Mouse (Mus musculus) retina, adult 2 months (tissue): Measurements from ENCODE around the gene Ncoa5.

Experiments used
- DNase-seq: peaks from one replicate; pipeline ENCODE4 v3.0.0-alpha.2; 2012; ENCODE audit warnings: low read depth, low spot score

Ncoa5 gene

DNA sequence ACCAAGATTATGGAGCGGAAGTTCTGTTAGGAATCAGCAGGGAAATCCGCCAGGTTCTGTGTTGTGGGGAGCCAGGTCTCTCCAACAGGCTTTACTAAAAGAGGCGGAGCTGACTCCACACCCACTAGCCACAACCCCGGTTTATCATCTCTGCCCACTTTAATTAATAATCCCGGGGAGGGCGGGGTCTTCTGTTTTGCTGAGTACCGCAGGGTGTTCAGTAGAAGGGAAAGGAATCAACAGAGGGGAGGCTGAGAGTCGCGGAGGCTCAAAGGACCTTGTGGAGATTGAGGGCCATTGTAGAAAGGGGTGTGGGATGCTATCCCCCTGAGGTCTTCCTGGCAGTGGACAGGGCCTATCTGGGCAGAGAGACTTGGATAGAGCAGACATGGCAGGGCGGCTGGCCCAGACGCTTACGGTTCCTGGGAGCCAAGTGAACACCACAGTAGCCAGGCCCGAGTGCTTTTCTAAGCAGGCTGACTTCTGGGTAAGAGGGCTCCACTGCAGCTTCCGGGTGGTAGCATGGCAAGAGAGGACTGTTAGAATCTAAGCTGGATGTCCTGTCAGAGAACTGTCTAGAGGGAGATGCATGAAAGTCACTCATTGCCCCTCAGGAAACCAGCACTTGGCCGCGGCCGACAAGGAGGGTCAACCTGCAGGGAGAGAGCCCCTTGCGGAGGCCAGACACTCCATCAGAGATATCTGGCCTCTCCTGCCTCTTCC, 16.3 kb upstream of the Ncoa5 start:
- no peak for DNase-seq

DNA sequence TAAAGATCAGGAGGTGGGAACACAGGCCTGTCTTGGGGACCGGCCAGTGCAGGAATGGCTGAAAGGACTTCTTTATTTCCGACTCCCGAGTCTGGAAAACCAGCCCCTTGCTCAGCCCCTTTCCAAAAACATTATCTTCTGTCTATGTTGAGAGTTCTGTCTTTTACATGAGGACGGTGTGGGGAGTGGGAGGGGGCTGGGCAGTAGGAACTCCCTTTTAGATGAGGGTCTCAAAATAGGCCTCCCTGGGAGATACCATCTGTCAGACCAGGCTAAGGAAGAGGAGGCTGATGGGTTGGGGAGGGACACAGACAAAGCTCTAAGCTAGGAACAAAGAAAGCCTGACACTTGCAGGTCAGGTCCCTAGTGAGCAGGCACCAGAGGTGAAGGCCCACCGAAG, 14.4 kb upstream of the Ncoa5 start:
- no peak for DNase-seq

- no peak for DNase-seq
These were observed 9.1 kb upstream of the Ncoa5 start for GRCm38 (mm10) chr2:165043729-165044128.

GRCm38 (mm10) chr2:165043090-165043636, 8.5 kb upstream of the Ncoa5 start:
- DNase-seq: no peak

DNA sequence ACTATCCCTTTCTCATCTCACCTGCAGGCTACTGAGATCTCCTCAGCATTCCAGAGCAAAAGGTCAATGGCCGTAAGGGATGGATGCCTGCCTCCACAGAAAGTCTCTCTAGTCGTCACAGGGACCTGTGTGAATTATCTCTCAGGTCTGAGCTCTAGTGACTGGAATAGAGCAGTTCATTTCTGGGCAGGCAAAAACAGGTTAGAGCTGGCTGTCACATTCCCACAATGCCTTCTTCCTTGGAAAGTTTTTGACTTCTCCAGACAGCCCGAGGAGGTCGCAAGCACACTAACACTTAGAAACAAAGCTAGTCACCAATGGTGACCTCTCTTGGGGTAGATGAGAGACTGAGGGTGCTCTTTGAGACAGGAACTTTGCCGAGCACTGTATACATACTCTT, 7.5 kb upstream of the Ncoa5 start:
- DNase-seq: no peak

GRCm38 (mm10) chr2:165037415-165037814, 2.7 kb upstream of the Ncoa5 start:
- DNase-seq: no peak

DNA sequence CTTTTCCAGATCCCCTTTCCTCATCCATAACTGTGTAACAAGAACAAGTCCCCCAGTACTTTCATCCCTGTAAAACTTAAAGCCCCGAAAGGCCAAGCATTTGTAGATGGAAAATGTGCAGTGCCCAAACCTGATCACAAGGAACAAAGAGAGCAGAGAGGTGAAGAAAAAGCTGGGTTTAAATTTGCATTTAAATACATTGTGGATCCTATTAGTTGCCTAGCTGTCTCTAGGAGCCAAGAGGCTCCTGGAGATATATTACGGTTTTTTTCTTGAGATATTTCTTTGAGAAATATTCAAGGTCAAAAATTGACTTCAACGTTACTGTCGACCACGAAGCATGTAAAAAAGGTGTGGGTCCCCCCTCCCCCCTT, 378 bp upstream of the Ncoa5 start:
- no peak for DNase-seq

DNA sequence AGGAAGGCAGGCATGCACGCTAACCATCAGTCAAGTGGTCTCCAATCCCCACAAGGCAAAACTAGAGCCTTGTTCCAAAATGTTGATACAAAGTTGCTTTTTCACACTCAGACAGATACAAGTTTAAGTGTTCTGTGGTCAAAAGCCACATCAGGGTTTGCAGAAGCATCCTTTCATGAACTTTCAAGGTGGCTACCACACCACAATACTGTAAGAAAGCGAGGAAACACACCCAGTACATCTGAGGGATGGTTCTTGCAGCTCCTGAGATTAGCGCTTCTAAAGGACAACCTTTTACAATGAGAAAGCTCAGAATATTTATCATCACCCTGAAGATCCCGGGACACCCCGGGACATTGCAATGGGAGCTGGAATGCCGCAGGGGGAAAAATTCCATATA, 1.4 kb downstream of the Ncoa5 start:
- DNase-seq: no peak

DNA sequence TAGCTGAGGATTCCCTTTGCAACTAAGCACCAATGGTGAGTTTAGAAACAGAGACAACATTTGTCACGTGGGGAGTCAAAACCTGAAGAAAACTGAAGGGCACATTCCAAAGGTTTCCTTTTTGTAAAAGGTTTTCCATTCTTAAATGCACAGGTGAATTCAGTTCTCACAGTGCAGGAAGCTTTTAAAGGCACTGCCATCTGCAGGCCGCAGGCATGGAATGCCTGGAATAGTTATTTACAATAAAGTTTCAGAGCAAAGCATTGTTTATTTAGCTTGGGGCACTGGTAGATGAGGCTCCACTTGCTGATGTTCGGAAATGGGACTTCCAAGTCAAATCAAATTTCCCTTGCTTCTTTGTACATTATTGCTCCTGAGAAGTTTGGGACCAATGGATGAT, 2.1 kb downstream of the Ncoa5 start:
- DNase-seq: no peak

DNA sequence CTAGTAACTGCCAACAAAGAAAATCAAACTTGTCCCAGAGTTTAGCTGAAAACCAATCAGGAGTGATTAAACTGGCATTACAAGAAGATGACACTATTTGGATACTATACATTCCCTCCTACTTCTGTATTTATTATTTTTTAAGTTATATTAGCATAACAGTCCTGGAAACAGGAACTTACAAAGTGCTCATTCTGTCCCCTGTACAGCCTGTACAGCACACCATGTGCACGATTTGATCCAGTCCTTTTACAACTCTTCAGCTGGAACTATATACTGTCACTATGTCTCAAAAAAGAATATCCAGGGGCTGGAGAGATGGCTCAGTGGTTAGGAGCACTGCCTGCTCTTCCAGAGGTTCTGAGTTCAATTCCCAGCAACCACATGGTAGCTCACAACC, 7.5 kb downstream of the Ncoa5 start:
- no peak for DNase-seq

- DNase-seq: no peak
These were observed 14.2 kb downstream of the Ncoa5 start for GRCm38 (mm10) chr2:165020490-165020889.

GRCm38 (mm10) chr2:165014935-165015334, 19.7 kb downstream of the Ncoa5 start:
- DNase-seq: no peak

DNA sequence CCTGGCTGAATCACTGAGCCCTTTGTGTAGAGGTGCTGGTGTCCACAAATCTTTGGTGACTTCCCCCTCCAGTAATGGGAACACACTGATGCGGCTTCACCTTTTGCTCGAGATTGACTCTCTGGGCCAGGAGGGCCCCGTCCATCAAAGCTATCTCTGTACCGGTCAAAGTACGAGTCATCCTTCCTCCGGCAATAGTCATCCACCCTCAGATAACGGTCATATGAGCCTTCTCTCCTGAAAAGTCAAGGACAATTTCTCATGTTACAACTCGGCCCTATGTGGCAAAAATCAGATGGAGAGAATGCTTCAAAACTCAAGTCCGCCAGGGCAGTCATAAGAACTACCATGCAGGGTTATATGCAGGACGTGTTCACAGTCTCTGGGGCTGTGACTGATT, 24.3 kb downstream of the Ncoa5 start:
- DNase-seq: no peak

- no peak for DNase-seq
These were observed 25.1 kb downstream of the Ncoa5 start for GRCm38 (mm10) chr2:165009581-165009980.

DNA sequence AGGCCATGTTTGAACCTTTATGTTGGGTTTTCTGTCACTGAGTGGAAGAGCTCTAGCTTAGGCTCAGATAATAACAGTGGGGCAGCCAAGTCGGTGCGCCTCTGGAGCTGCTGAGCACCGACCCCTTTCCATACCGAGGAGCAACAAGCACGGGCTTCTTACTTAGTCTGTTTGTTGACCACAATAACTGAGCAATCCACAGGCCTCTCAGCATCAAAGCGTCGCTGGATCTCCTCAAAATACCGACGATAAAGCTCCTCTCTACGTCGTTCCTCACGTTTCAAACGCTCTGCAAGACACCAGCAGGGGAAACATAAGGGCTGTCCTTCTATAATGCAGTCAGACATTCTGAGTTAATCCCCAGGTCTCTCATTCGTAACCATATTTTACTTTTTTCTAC, 25.5 kb downstream of the Ncoa5 start:
- DNase-seq: no peak

DNA sequence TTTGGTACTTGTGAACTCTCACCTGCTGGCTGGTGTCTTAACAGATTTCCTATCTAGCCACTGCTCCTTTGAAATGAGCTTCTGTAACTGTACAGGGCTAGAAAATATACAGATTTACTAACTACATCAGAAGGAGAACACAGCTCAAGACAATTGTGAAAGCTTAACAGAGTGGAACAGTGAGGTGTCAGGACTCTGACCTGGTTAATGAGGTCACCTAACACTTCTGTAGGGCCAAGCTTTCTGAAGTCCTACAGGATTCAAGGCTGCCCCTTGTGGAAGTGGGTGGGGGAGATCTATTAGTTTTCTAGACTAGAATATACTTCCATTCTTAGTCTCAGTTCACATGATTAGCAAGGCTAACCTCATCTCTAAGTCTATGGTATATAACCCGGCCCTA, 26.7 kb downstream of the Ncoa5 start:
- DNase-seq: no peak

GRCm38 (mm10) chr2:165006813-165007212, 27.9 kb downstream of the Ncoa5 start:
- no peak for DNase-seq

DNA sequence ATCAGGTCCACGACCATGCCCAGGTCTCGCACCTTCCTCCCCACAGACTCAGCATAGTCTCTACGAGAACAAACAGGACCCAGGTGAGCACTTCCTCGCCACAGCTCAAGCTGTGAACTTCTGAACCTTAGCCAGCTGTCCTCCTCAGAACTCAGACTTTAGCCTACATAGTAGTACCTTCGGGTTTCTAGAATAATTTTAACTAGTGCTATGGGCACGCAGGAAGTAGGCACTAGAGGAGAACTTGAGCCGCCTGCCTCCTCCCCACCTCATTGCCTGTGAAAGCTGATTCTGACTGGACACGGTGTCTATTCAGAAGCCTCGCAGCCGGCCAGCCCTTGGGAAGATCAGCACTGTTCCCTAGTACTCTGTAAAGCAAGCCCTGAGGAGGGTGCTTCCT, 30.4 kb downstream of the Ncoa5 start:
- DNase-seq: no peak

DNA sequence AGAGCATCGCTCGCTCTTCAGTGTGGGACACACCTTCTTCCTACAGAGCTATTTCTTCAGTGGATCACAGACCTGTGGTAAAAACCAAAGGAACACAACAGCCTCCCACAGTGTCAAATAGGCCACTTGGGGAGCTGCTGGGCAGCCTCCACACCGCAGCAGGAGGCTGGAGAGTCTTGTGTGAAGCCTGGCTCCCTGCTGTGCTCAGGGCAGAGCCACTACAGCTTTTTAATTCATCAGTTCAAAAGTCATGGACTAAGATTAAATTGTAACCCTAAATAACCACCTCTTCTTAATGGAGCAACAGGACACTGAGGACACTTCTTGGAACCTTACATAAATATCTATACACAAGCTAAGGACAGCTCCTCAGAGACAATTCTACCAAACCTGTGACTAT, 31.6 kb downstream of the Ncoa5 start:
- DNase-seq: no peak

- DNase-seq: no peak
These were observed 32.7 kb downstream of the Ncoa5 start for GRCm38 (mm10) chr2:165001958-165002357.

DNA sequence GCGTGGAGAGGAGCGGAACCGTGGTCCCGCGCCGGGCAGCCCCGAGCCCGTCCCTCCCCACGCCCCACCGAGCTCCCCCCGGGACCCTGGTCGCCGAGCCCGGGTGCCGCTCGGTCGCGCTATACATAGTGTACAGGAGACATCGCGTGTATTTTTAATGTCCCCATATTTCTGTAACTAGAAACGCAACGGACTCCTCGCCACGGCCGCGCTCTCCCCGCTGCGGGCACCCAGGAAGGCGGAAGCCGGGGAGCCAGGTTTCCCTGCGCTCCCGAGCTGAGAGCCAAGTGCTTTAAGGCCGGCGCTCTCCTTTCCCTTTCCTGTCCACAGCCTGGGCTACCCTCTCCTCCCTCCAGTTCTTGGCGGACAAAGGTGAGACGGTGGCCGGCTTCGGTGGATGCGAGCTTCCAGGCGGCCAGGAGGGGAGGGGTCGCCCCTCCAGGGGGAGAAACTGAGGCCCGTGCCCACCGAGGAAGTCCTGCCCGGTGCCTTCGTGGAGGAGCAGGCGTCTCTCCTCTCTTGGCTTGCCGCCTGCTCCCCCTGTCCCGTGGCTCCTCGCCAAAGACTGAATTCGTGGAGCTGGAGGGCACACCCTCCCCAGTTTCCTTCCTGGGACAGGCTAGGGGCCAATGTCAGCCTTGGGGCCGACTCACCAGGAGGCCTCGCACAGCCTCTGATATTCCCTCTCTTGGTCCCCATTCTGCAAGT, 36.8 kb downstream of the Ncoa5 start:
- DNase-seq: no peak

DNA sequence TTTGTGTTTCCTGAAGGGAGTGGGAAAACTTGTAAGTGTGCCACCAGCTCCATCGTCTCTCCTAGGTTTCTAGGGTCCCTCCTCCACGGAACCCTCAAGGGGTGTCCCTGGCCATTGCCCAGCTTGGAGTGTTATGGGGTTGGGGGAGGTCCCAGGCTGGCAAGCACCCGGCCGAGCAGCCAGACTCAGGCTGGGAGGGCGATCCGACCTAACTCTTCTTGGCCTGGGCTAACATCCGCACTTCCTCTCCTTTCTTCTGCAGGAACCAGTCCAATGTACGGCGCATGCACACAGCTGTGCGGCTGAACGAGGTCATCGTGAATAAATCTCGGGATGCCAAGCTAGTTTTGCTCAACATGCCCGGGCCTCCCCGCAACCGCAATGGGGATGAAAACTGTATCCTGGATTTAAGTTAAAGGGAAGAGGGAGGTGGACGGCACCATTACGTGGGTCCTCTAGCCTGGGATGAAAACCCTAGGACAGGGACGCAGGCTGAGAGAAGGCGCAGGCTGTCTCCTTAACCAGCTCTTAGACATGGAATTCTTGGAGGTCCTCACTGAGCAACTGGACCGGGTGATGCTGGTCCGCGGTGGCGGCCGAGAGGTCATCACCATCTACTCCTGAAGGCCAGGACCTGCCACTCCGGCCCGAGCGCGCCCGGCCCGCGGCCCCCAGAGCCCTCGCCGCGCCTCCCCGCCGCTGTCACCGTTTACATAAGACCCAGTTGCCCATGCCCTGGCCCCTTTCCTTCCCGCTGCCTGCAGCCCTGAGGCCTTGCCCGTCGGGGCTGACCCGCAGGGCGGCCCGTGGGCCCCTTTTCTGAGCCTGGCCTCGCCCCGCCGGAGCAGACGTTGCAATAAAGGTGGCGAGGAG, 37.6 kb downstream of the Ncoa5 start:
- DNase-seq: no peak
